9 mouse cellular contexts compared by ENCODE assay signal in the genomic region with DNA sequence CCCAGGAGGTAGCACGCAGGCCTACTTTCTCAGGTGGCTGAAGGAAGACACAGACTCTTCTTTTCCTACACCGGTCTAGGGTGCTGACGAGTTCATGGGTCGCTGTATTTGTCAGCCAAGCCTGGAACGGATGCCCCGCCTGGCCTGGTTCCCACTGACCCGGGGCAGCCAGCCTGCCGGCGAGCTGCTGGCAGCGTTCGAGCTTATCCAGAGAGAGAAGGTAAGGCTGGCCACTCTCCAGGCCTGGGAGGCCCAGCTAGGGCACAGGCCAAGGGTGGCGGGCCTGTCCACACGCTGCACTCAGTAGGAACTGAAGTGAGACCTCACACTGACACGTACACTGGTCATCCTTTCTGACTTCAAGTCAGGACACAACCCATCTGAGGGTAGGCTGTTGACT.
A peak's percentile ranks its signal among the peaks of the same experiment; 100 is the strongest.
DNase-seq lines count a peak whose midpoint lies in the region; ATAC-seq and TF ChIP-seq lines count a peak whose summit lies in the region.
"Had no signal": no experiment of that assay in that cellular context is flagged by ENCODE, and none has a peak within 500 bp of the region (broad histone marks: within the 10 kb centered on the region; RNA-seq: fewer than 3 reads in every experiment).

No protein-coding gene starts in this region.

- peak overlapping the region; percentile 45; the same call in 1 of the 2 replicates for H3K27ac ChIP-seq in hindbrain, embryonic 10.5 days
- H3K27ac ChIP-seq in hindbrain, embryonic 13.5 days, result no peak overlapping the region
- H3K27ac ChIP-seq in gastrocnemius, adult 2 months, result peak overlapping the region; percentile 58
- H3K27ac ChIP-seq in forebrain, embryonic 16.5 days (ENCODE audit: low read length), result no peak overlapping the region

- H3K36me3 ChIP-seq in hindbrain, embryonic 10.5 days, result no peaks in the 10 kb centered on the region
- H3K36me3 ChIP-seq in hindbrain, embryonic 13.5 days, result no peaks in the 10 kb centered on the region
- H3K36me3 ChIP-seq in forebrain, embryonic 16.5 days (ENCODE audit: control insufficient read depth, insufficient read depth), result no peaks in the 10 kb centered on the region

- H3K4me3 ChIP-seq in hindbrain, embryonic 10.5 days, result no peak overlapping the region
- H3K4me3 ChIP-seq in hindbrain, embryonic 13.5 days, result no peak overlapping the region
- no peak overlapping the region for H3K4me3 ChIP-seq in gastrocnemius, adult 2 months
- H3K4me3 ChIP-seq in forebrain, embryonic 16.5 days (replicated peaks; ENCODE audit: low read length), result no peak overlapping the region

- DNase-seq in hindbrain, embryonic 10.5 days (ENCODE audit: low spot score), result no peak
- peak; percentile 57 to 86 for DNase-seq in adrenal gland, adult (ENCODE audit: inconsistent age in 2 of 2, low spot score in 1 of 2)
- DNase-seq in gastrocnemius, adult 2 months, result peak; percentile 94
- peak; percentile 96 for DNase-seq in kidney, adult 9 months
- DNase-seq in spleen, adult 18-20 months, result no peak
- DNase-seq: forebrain, postnatal 0 days had no signal

- no peak overlapping the region for H3K9ac ChIP-seq in hindbrain, embryonic 13.5 days
- H3K9ac ChIP-seq in forebrain, embryonic 16.5 days (replicated peaks; ENCODE audit: low read depth, low read length), result no peak overlapping the region
- H3K9ac ChIP-seq: forebrain, postnatal 0 days had no signal

- no peak overlapping the region for H3K4me2 ChIP-seq in hindbrain, embryonic 13.5 days
- no peak overlapping the region for H3K4me2 ChIP-seq in forebrain, embryonic 16.5 days (ENCODE audit: low read length)

- TF ChIP-seq CTCF in gastrocnemius, adult 2 months (IDR thresholded peaks at IDR 0.05), result no peak

- WGBS in hindbrain, embryonic 10.5 days, result 91% methylated on average over 14 of the region's 14 CpGs
- WGBS in hindbrain, embryonic 13.5 days, result 85% methylated on average over 14 of the region's 14 CpGs
- WGBS in forebrain, embryonic 16.5 days, result 73% methylated on average over 14 of the region's 14 CpGs

- H3K27me3 ChIP-seq in hindbrain, embryonic 10.5 days (ENCODE audit: insufficient read depth, poor library complexity, severe bottlenecking), result no peaks in the 10 kb centered on the region
- no peaks in the 10 kb centered on the region for H3K27me3 ChIP-seq in hindbrain, embryonic 13.5 days
- no peaks in the 10 kb centered on the region for H3K27me3 ChIP-seq in forebrain, embryonic 16.5 days (replicated peaks; ENCODE audit: control insufficient read depth, insufficient read depth, low read length)

- ATAC-seq in hindbrain, embryonic 13.5 days (ENCODE audit: low FRiP score), result no peak
- no peak for ATAC-seq in forebrain, embryonic 16.5 days
- ATAC-seq in inflammation-experienced regulatory T-cells, adult 6 months, result no peak
- ATAC-seq: forebrain, postnatal 0 days had no signal

- no peaks in the 10 kb centered on the region for H3K9me3 ChIP-seq in hindbrain, embryonic 10.5 days
- H3K9me3 ChIP-seq in hindbrain, embryonic 13.5 days, result no peaks in the 10 kb centered on the region
- H3K9me3 ChIP-seq in forebrain, embryonic 16.5 days (ENCODE audit: control insufficient read depth, low read length), result no peaks in the 10 kb centered on the region

- intact Hi-C loops in gastrocnemius, adult 2 months (cut with DNase I), result loop anchor here (5.0 kb wide), 1 partner anchor 43 kb away; no protein-coding TSS in a partner anchor

- H3K4me1 ChIP-seq in hindbrain, embryonic 10.5 days (replicated peaks), result peaks cover 24% of the 10 kb centered on the region
- H3K4me1 ChIP-seq in hindbrain, embryonic 13.5 days (replicated peaks), result peaks cover 3% of the 10 kb centered on the region
- H3K4me1 ChIP-seq in forebrain, embryonic 16.5 days (replicated peaks; ENCODE audit: control insufficient read depth, insufficient read depth, low read length), result peaks cover 14% of the 10 kb centered on the region

Comparison
In these comparisons a context has a peak if more than half of its experiments do, and no peak if none do; other contexts are left out.
1. H3K27ac ChIP-seq: peak in hindbrain, embryonic 10.5 days (single experiment) and gastrocnemius, adult 2 months (single experiment); none in hindbrain, embryonic 13.5 days (single experiment) and forebrain, embryonic 16.5 days (single experiment).
2. DNase-seq: peak in adrenal gland, adult (2 of 2), gastrocnemius, adult 2 months (single experiment) and kidney, adult 9 months (single experiment); none in hindbrain, embryonic 10.5 days (single experiment) and spleen, adult 18-20 months (0 of 2).